Mouse (Mus musculus) cerebellum, adult 11 months (tissue): Measurements from ENCODE around the gene Cmtr1.

Source experiments
- DNase-seq: peaks from one replicate; pipeline ENCODE4 v3.0.0; 2022

Gene Cmtr1

GRCm38 (mm10) chr17:29737849-29738804 is 77.7 kb downstream of the Cmtr1 start:
- DNase-seq, result no peak

- DNase-seq, result no peak
These were observed 87.1 kb downstream of the Cmtr1 start for GRCm38 (mm10) chr17:29747466-29747865.

GRCm38 (mm10) chr17:29754510-29754909 is 94.1 kb downstream of the Cmtr1 start:
- DNase-seq, result no peak
